Mouse (Mus musculus) monocyte, adult 5-6 weeks (primary cell): ENCODE measurements around the gene Smad9. TPM values are rescaled to one million over a fixed set of nuclear protein-coding genes. Genes with fewer than 3 reads are reported as not detected.

Experiments
- ATAC-seq: fragments of 153-309, 156-312 bp; replicated peaks from 2 replicates; pipeline ENCODE4 v1.8.0; 2017; ENCODE audit warnings: mild to moderate bottlenecking; ENCODE audit not compliant: low TSS enrichment, insufficient number of reproducible peaks, severe bottlenecking, poor library complexity, low FRiP score
- total RNA-seq: library from RNA; stranded (forward); fragments of 200-1000, 200-491, 200-594 nt; gene quantifications from 3 replicates; pipeline ENCODE4 v1.2.3, GENCODE M21; 2017

Gene Smad9
- not detected in 3 replicates for total RNA-seq

DNA sequence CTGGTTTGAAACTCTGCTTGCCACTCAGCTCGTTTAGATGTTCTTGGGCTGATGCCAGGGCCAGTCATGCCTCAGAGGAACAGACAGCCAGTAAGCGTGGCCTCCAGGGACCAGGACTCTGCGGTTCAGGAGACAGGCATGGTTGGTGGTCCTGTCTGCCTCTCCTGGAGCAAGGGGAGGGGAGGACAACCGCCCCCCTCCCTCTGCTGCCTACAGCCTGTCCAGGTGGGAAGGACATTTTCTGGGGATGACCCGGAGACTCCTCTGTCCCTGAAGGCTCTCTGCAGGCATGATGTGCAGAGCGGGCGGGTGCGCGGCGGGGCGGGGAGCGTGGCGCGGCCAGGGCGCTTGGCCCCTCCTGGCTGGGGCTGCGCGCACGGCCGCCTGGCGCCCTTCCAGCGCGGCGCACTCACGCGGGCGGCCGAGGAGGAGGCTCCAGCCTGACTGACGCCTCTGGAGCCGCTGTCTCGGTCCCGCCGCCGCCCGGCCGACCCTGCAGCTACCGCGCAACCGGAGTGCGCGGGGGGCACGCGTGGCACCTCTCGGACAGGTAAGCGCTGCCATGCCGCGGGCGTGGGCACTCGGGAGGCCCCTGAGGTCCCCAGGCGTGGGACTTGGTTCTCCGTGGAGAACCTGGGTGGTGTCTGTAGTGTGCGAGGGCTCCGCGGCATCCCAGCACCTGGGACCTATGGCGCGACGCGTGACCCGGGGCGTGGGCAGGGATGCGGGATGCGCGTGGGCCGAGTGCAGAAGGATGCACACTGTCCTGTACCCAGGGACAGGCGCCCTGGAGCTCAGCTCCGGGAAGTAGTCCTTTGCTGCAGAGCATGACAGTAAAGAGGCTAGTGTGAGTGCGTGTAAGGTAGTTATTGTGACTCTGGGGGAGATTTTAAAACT is at the start of gene Smad9:
Gene Smad9, plus strand, starts transcription at position 438 of the 897 bp plus-strand sequence.
- no peak for ATAC-seq

DNA sequence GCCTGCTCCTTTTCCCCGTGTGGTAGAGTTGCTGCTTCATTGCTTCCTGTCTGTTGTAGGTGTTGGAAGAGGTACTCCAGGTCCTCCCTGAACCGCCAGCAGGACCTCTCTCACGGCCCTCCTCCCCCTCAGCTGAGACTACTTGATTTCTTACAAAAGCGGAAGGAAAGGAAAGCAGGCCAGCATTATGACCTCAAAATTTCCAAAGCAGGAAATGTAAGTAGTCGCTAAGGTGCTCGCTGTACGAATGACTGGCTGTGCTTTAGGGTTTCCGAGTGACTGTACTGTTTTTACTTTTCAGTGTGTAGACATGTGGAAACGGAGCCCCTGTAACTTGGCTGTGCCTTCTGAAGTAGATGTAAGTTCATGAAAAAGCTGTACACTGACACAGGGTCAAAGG is 46.4 kb upstream of the Smad9 start:
- ATAC-seq: peak; percentile 88

DNA sequence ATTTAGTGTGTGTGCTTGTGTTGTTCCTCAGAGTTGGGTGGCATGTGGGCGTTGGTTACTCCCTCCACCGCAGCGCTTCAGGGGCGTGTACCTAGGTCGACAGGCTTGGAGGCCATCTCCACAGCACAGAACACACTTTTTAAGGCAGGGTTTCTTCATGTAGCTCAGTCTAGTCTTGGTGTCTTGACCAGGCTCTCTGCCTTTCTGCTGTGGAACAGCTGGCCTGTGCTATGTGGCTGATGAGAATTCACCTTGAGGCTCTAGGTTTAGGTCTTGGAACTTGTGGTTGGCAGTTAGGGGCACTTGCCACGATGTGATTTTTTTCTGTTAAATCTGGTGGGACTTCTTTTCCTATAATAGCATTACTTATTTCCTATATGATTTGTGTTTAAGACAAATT is 41.1 kb upstream of the Smad9 start, which contains the start of gene Gm21958:
Gene Gm21958, minus strand, starts transcription at position 101 of the 400 bp plus-strand sequence.
- ATAC-seq: no peak

DNA sequence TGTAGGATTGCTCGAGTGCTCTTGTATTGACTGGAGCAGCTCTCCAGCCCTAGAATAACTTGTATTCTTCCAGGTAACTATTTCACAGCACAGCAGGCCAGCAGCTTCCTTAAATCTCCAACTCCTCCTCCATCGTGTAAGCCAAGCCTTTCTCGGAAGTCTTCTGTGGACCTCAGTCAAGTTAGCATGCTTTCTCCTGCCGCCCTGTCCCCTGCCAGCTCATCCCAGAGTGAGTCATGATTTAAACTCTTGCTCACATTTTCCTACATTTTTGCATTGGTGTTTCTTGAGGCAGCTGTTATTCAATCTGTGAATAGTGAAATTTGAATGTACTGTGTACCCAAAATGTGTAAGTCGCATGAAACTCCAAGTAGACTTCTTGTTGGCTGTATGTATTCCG is 39.9 kb upstream of the Smad9 start:
- ATAC-seq: no peak

DNA sequence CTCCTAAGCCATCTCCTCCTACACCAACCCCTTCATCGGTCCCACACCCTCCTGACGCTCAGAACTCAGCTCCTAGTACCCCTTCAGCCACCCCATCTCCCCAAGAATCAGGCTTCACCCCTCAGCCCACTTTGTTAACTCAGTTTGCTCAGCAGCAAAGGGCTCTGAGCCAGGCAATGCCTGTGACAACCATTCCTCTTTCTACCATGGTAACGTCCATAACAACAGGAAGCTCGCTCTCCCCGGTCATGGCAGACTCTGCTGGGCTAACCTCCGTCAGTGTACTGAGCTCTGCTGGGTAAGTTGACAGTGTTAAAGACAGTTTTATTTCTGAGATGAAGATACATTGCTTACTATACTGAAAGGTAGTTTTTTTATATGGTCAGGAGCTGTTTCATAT is 38.0 kb upstream of the Smad9 start:
- no peak for ATAC-seq

DNA sequence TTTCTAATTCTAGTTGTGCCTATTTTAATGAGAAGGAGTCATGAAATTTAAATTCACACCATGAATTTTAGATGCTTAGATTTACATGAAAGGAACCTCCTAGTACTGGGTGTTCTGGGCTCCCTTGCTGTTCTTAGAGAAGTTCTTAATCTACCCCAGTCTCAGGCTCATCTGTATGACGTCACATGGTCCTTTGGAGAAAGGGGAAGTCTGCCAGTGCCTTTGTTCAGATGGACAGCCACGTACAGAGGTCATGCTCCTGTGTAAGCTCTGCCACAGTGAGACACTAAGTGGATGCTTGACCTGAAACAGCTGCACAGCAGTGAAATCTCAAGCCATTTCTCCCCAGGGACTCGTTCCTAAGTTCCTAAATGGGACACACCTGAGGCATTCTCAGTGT is 36.4 kb upstream of the Smad9 start:
- ATAC-seq: peak; percentile 90

DNA sequence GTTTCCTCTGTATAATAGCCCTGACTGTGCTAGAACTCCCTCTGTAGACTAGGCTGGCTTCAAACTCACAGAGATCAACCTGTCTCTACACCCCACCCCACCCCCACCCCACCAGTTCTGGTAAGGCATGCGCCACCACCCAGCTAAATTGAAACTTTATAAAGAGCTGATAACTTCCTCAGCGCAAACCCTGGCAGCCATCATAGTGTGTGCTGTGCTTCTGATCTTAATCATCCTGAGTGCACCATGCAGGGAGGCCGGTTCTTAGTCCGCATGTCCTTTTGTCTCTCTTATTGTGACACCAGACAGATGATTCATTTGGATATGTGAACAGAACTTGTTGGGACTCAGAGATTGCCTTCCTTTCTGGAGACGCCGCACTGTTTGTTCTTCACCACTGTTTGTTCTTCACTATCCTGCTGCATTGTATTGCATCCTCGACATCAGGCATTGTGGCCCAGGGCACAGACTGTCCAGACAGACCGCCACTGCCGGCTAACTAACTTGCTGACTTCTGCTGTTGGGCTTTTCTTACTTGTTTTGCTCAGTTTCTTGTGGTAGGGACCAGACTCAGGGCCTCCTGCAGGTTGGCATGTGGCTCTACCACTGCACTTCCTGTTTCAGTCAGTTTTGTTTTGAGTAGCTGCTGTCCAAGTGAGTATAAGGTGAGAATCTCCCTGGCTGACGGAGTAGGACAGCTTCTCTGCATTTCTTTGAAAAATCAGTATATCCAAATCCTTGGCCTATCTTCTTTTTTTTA is 31.5 kb upstream of the Smad9 start:
- peak; percentile 94 for ATAC-seq

DNA sequence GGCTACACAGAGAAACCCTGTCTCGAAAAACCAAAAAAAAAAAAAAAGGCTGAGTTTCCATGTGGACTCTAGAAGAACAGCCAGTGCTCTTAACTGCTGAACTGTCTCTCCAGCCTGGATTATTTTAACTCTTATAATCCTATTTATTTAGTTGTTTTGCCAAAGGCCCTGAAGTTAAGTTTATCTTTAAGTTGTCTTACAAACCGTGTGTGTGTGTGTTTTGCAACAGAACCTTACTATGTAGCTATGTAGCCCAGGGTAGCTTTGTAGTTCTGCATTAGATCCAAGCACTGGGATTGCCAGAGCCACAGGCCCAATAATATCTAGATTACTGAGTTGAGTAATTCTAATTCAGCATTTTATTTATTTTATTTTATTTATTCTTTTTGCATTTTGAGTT is 30.0 kb upstream of the Smad9 start:
- ATAC-seq: no peak

DNA sequence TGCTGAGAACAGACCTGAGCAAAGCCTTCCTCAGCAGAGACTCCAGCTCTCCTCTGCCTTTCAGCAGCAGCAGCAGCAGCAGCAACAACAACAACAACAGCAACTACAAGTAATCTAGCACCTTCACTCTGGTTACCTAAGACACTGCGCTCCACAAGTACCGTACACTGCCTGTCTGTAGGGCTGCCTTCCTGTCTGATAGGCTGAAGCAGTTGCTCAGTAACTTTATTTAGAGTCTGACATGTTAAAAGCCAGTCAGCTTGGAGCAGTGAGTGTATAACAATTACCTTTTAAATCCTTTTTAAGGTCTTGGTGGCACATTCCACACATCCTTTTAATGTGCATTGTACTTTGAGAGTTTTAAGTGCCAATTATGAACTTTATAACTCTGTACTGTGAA is 27.8 kb upstream of the Smad9 start:
- ATAC-seq: no peak

DNA sequence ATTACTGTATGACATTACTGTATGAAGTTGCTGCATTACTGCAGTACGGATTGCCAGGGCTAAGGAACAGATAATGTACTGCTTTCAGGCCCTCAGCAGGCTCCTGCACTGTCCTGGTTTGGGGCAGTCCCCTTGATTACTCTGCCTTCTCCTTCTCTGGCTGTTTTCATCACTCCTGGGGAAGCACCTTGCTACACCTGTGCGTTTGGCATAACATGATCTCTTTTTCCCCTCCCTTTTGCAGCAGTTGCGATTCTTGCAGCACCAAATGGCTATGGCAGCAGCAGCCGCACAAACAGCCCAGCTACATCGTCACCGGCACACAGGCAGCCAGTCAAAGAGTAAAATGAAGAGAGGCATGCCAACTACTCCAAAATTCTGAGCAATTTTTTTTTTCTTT is 27.3 kb upstream of the Smad9 start:
- no peak for ATAC-seq

DNA sequence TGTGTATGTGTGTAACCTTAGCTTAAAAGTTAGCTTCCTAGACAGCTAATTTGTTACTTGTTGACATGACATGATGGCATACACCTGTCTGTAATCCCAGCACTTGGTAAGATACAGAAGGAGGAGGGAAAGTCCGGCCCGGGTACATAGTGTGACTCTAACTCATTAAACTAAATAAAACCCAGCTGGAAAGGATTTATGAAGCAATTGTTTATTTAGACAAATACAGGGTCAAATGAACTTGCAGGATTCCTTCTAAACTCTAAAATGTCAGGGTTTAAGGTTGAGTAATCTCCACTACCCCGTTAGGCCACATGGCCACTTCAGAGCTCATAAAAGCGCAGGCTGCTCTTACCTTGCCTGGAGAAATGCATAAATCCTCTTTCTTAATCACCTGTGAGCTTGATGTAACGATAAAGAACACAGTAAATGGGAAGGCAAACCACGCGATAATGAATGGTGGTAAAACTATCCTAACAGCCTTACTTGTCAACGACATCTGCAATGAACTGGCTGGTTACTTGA is 23.7 kb upstream of the Smad9 start:
- no peak for ATAC-seq

DNA sequence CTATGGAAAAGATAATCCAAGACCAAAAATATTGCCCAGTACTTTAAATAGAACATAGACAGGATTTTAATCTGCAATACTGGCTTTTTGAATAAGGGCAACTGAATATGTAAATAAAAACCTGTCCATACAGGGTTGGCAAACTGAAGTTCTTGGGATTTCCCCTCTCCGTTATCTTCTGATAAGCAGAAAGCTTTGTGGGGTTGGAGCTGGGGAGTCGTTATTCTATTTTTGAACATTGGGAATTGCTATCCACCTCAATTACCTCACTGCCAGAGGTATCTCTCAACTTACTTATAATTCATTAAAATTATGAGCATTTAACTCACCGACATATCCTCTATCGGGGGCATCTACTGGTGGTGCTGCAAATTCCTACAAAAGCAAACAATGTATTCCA is 23.0 kb upstream of the Smad9 start:
- no peak for ATAC-seq

DNA sequence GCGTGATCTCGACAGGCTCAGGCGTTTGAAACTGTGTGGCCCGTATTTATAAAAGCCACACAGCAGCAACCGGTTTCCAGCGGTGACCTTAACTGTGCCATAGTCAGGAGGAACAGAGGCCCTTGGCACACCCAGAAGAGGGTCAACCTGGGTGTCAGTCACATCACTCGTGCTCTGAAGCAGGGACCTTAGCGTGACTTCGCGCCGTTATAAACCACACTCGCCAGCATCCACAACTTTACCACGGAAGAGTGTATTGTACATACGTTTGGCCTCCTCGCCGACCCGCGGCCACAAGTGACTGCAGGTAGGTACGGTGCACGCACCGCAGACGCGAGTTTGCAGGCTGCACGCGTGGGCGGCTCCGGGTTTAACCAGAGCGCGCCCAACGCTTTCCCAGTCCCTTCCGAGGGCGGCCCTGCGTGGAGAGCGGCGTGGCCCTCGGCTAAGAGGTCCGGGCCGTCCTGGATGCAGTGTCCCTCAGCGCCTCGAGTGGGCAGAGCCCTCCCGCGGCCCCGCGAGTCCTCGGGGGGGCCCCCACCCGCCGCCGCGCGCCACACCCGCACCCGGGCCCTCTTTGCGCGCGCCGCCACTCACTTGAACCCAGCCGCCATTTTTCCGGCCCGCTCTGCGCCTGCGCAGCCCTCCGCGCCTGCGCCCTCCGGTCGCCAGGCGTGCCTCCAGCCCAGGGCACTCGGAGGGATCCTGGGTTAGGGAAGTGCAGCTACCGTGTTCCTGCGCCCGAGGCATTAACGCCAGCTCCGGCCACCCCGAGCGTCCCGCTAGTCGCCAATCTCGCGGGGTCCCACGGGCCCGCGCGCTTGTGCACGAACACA is 20.8 kb upstream of the Smad9 start:
- ATAC-seq: peak; percentile 72

DNA sequence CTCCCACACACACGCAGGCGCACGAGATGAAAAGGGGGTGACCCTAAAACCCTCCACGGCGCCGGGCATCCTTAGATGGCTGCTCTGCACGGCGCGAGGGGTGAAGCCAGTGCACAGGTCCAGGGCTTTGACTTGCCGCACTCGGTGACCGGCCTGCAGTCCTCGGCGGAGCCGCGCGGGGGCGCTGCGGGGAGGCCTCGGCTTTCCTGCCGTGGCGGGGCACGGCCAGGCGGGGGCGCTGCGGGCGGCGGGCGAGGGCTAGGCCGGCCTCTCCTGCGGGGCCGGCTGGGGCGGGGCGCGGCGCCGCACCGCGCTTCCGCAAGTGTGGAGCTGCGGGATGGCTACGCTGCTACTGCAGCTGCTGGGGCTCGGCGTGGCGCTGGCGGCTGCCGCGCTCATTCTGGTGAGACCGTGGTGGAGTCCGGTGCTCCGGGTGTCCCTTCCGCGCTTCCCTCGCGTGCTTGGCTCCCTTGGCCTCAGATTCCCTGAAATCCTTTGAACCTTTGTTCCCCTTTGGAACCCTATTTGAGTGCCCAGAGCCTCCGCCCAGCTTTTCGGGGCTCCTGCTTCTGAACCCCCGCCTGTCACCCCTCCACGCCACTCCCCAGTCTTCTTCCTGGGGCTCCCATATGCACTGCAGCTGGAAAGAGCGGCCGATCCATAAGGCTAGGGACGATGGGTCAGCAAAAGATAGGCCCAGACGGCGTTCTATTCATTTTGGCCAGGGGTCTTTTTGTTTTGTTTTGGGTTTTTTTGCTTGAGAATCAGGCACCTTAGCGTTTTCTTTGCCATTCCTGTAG is 19.9 kb upstream of the Smad9 start, which contains the start of the genes Exosc8 and Alg5:
Gene Exosc8, minus strand, starts transcription at position 147 of the 800 bp plus-strand sequence.
Gene Alg5, plus strand, starts transcription at position 293 of the 800 bp plus-strand sequence.
- ATAC-seq: peak; percentile 46

DNA sequence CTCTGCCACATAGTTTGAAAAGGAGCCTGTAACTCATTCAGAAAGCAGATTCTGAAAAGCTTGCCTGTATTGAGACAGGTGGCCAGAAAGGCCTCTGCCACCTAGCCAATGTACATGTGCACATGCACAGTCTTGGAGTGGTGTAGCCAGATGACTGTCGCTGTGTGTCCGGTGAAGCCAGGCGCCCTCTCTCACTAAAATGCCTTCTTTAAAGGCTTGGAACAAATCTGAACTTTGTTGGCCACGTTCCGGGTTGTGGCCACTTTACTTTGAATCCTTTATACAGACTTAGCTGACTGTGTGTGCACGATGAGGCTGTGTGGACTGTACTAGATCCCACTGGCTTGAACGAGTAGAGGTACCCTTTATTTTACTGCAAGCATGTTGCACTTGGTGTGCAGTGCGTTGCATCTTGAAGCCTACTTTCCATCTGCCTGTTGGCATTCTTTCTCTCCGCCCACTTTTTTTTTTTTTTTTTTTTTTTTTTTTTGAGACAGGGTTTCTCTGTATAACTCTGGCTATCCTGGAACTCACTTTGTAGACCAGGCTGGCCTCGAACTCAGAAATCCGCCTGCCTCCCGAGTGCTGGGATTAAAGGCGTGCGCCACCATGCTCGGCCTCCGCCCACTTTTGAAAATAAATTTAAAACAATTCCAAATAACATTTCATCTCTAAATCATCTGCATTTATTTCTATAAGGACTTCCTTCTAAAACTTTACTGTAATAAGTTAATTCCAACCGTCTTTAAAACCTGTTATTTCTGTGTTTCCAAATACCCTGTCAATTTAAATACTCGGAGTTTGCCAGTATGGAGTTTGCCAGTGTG is 19.1 kb upstream of the Smad9 start:
- no peak for ATAC-seq

DNA sequence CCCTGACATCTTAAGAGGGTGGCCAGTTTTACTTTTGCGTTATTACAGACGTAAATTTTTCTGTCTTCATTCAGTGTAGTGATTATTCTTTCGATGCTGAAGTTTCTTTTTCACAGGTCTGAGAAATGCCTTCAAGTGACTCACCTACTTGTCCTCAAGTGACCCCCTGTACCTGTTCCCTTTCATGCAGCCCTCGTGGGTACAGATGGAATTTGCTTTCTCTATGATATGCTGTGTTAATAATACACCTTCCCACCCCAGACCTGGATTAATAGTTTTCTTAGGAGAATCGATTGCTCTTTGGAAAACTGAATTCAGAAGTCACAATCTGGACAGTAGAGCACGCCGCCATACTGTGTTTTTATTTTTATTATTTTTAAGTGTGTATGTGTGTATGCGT is 18.1 kb upstream of the Smad9 start:
- ATAC-seq: no peak

DNA sequence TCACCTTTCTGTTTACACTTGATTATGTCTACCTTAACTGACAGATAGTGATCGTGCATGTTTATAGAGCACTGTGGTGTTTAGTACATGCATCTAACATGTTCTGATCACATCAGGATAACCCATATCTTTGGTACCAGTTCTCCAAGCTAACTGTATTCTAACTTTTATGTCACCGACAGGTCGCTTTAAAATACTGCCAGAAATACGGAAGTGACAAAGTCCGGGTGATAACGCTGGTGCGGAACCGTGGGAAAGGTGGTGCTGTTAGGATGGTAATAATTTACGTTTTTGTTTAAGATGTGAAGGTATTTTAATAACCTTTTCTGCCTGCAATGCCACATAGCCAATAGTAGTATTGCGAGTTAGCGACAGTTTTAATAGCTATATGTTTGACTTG is 13.4 kb upstream of the Smad9 start:
- ATAC-seq: no peak
